In genomic region chr9:70891431-70892133, GRCm38 (mm10) we compare ENCODE assay signal across 8 mouse cellular contexts.
A peak's percentile ranks its signal among the peaks of the same experiment; 100 is the strongest.
DNase-seq lines count a peak whose midpoint lies in the region; ATAC-seq and TF ChIP-seq lines count a peak whose summit lies in the region.
"Had no signal": no experiment of that assay in that cellular context is flagged by ENCODE, and none has a peak within 500 bp of the region (broad histone marks: within the 10 kb centered on the region; RNA-seq: fewer than 3 reads in every experiment).

No protein-coding gene starts in this region.

- H3K79me2 ChIP-seq in CH12.LX (replicated peaks; ENCODE audit: control insufficient read depth, extremely low read depth, insufficient read depth, poor library complexity, severe bottlenecking), result no peaks in the 10 kb centered on the region

- WGBS in heart, postnatal 0 days, result 38% methylated on average over 8 of the region's 8 CpGs
- 64% methylated on average over 8 of the region's 8 CpGs for WGBS in hindbrain, embryonic 12.5 days

- no peak overlapping the region for H3K4me2 ChIP-seq in CH12.LX (ENCODE audit: insufficient read depth, low read depth, poor library complexity, severe bottlenecking)
- H3K4me2 ChIP-seq in heart, postnatal 0 days (ENCODE audit: low read depth, low read length), result no peak overlapping the region
- no peak overlapping the region for H3K4me2 ChIP-seq in hindbrain, embryonic 12.5 days (replicated peaks)
- H3K4me2 ChIP-seq: limb, embryonic 12.5 days had no signal

- H3K36me3 ChIP-seq in CH12.LX (replicated peaks in 1 of 2; ENCODE audit: control insufficient read depth in 1 of 2, insufficient read depth in 1 of 2, low read length in 1 of 2), result no peaks in the 10 kb centered on the region
- H3K36me3 ChIP-seq in heart, postnatal 0 days (replicated peaks; ENCODE audit: control insufficient read depth, insufficient read depth, low read length), result no peaks in the 10 kb centered on the region
- no peaks in the 10 kb centered on the region for H3K36me3 ChIP-seq in hindbrain, embryonic 12.5 days
- H3K36me3 ChIP-seq: limb, embryonic 12.5 days had no signal

- no peak overlapping the region for H3K4me3 ChIP-seq in CH12.LX (replicated peaks in 1 of 3; ENCODE audit: low read depth in 2 of 3, low read length in 2 of 3, poor library complexity in 1 of 3)
- no peak overlapping the region for H3K4me3 ChIP-seq in heart, postnatal 0 days (ENCODE audit: low read depth, low read length)
- H3K4me3 ChIP-seq in hindbrain, embryonic 12.5 days, result no peak overlapping the region
- H3K4me3 ChIP-seq: limb, embryonic 12.5 days had no signal

- dilution Hi-C loops in CH12.LX (cut with MboI; ENCODE audit: extremely low pct_ligation_motif_present, extremely low pct_unique_long_range_greater_than_20kb, low sequenced_read_pairs), result no loop called here

- peak; percentile 8 for DNase-seq in CH12.LX (ENCODE audit: extremely low read depth)
- DNase-seq in ZHBTc4 (ENCODE audit: low read depth, low spot score), result peak; percentile 84
- DNase-seq in heart, postnatal 0 days (ENCODE audit: low spot score), result no peak
- peak; percentile 49 for DNase-seq in liver
- DNase-seq in right cerebral cortex, postnatal 36 days (ENCODE audit: low spot score in 2 of 2), result peak; percentile 34 to 37
- no peak for DNase-seq in c-Kit-positive CD71-positive TER-119-positive erythroid progenitor cells, embryonic 14.5 days (ENCODE audit: low spot score)

- TF ChIP-seq RAD21 in CH12.LX (IDR thresholded peaks at IDR 0.05; ENCODE audit: low read depth, low read length), result no peak

- peaks cover 9 to 35% of the 10 kb centered on the region in 2 experiments for H3K4me1 ChIP-seq in CH12.LX (ENCODE audit: control insufficient read depth in 1 of 2, insufficient read depth in 2 of 2)
- no peaks in the 10 kb centered on the region; the same call in 1 of the 2 replicates for H3K4me1 ChIP-seq in heart, postnatal 0 days (ENCODE audit: control insufficient read depth, insufficient read depth)
- no peaks in the 10 kb centered on the region for H3K4me1 ChIP-seq in hindbrain, embryonic 12.5 days
- H3K4me1 ChIP-seq: limb, embryonic 12.5 days had no signal

- no peaks in the 10 kb centered on the region for H3K9me3 ChIP-seq in CH12.LX (replicated peaks; ENCODE audit: low read length)
- H3K9me3 ChIP-seq in heart, postnatal 0 days (replicated peaks; ENCODE audit: control insufficient read depth, low read length), result no peaks in the 10 kb centered on the region
- no peaks in the 10 kb centered on the region for H3K9me3 ChIP-seq in hindbrain, embryonic 12.5 days (replicated peaks)
- H3K9me3 ChIP-seq: limb, embryonic 12.5 days had no signal

- ATAC-seq in heart, postnatal 0 days (ENCODE audit: insufficient read depth, low read depth), result no peak
- no peak for ATAC-seq in hindbrain, embryonic 12.5 days (ENCODE audit: low FRiP score)

- in situ Hi-C loops in CH12.LX (cut with MboI; ENCODE audit: low pct_ligation_motif_present, low pct_unique_long_range_greater_than_20kb, low sequenced_read_pairs), result no loop called here

- no peak overlapping the region for H3K27ac ChIP-seq in CH12.LX (ENCODE audit: insufficient read depth, low read depth)
- peak overlapping the region; percentile 46 for H3K27ac ChIP-seq in heart, postnatal 0 days (ENCODE audit: low read depth)
- H3K27ac ChIP-seq in hindbrain, embryonic 12.5 days, result no peak overlapping the region
- H3K27ac ChIP-seq: limb, embryonic 12.5 days had no signal

- TF ChIP-seq EP300 in CH12.LX (IDR thresholded peaks at IDR 0.05; ENCODE audit: low read length), result no peak
- no peak for TF ChIP-seq EP300 in heart, postnatal 0 days (IDR thresholded peaks at IDR 0.05; ENCODE audit: low read depth)

- H3K27me3 ChIP-seq in CH12.LX (replicated peaks), result no peaks in the 10 kb centered on the region
- no peaks in the 10 kb centered on the region for H3K27me3 ChIP-seq in heart, postnatal 0 days (ENCODE audit: control insufficient read depth, insufficient read depth, low read length)
- H3K27me3 ChIP-seq in hindbrain, embryonic 12.5 days, result no peaks in the 10 kb centered on the region
- H3K27me3 ChIP-seq: limb, embryonic 12.5 days had no signal

- no peak for TF ChIP-seq POLR2A in CH12.LX (IDR thresholded peaks at IDR 0.05; ENCODE audit: low read depth, low read length)

- H3K9ac ChIP-seq in CH12.LX (ENCODE audit: insufficient read depth, low read depth), result no peak overlapping the region
- no peak overlapping the region for H3K9ac ChIP-seq in heart, postnatal 0 days (replicated peaks; ENCODE audit: low read depth, low read length)
- no peak overlapping the region for H3K9ac ChIP-seq in hindbrain, embryonic 12.5 days
- H3K9ac ChIP-seq: limb, embryonic 12.5 days had no signal

- no peak for TF ChIP-seq CTCF in CH12.LX (conservative IDR thresholded peaks at IDR 0.05 in 1 of 2, IDR thresholded peaks at IDR 0.05 in 1 of 2; ENCODE audit: low read depth in 2 of 2, low read length in 2 of 2)
- TF ChIP-seq CTCF in heart, postnatal 0 days (IDR thresholded peaks at IDR 0.05; ENCODE audit: low read depth), result no peak

TF ChIP-seq in CH12.LX, 34 proteins besides CTCF, POLR2A, EP300 and RAD21:
- TF ChIP-seq CHD2 (IDR thresholded peaks at IDR 0.05; ENCODE audit: low read length), result no peak
- no peak for TF ChIP-seq ELF1 (IDR thresholded peaks at IDR 0.05; ENCODE audit: low read depth, low read length)
- no peak for TF ChIP-seq USF1 (IDR thresholded peaks at IDR 0.05; ENCODE audit: low read depth, low read length)
- TF ChIP-seq GABPA (IDR thresholded peaks at IDR 0.05; ENCODE audit: insufficient replicate concordance, low read depth, low read length), result no peak

Comparison
In these comparisons a context has a peak if more than half of its experiments do, and no peak if none do; other contexts are left out.
1. DNase-seq: peak in CH12.LX (single experiment), ZHBTc4 (single experiment), liver (single experiment) and right cerebral cortex, postnatal 36 days (2 of 2); none in heart, postnatal 0 days (single experiment) and c-Kit-positive CD71-positive TER-119-positive erythroid progenitor cells, embryonic 14.5 days (single experiment).